Mouse (Mus musculus): ENCODE measurements around the gene Plk2. TPM values are rescaled to one million over a fixed set of nuclear protein-coding genes. Genes with fewer than 3 reads are reported as not detected.
"Not testable (repeated sequence)": the region's sequence is repeated elsewhere in the genome, so short reads cannot be mapped to it uniquely, and the experiment has no call there.

Gene Plk2
- total RNA-seq, 2 experiments from 2014 or later, result 0.17 to 0.38 TPM

GRCm38 (mm10) chr13:110404059-110404458 lies 9.2 kb downstream of the Plk2 start:
- ATAC-seq (replicated peaks; ENCODE audit: low FRiP score, poor library complexity, severe bottlenecking), result no peak

GRCm38 (mm10) chr13:110404686-110405085 lies 9.8 kb downstream of the Plk2 start:
- ATAC-seq (replicated peaks; ENCODE audit: low FRiP score, poor library complexity, severe bottlenecking), result not testable (repeated sequence)

GRCm38 (mm10) chr13:110406152-110406551 lies 11.3 kb downstream of the Plk2 start:
- ATAC-seq (replicated peaks; ENCODE audit: low FRiP score, poor library complexity, severe bottlenecking), result no peak

GRCm38 (mm10) chr13:110412572-110413209 lies 17.8 kb downstream of the Plk2 start:
- ATAC-seq (replicated peaks; ENCODE audit: low FRiP score, poor library complexity, severe bottlenecking), result no peak

GRCm38 (mm10) chr13:110418656-110419055 lies 23.8 kb downstream of the Plk2 start:
- ATAC-seq (replicated peaks; ENCODE audit: low FRiP score, poor library complexity, severe bottlenecking), result no peak

- no peak for ATAC-seq (replicated peaks; ENCODE audit: low FRiP score, poor library complexity, severe bottlenecking)
These were observed 24.8 kb downstream of the Plk2 start for GRCm38 (mm10) chr13:110419640-110420039.

GRCm38 (mm10) chr13:110422434-110422833 lies 27.6 kb downstream of the Plk2 start:
- no peak for ATAC-seq (replicated peaks; ENCODE audit: low FRiP score, poor library complexity, severe bottlenecking)

GRCm38 (mm10) chr13:110425512-110426222 lies 30.8 kb downstream of the Plk2 start:
- no peak for ATAC-seq (replicated peaks; ENCODE audit: low FRiP score, poor library complexity, severe bottlenecking)

GRCm38 (mm10) chr13:110431388-110431787 lies 36.5 kb downstream of the Plk2 start:
- no peak for ATAC-seq (replicated peaks; ENCODE audit: low FRiP score, poor library complexity, severe bottlenecking)

- ATAC-seq (replicated peaks; ENCODE audit: low FRiP score, poor library complexity, severe bottlenecking), result no peak
These were observed 37.3 kb downstream of the Plk2 start for GRCm38 (mm10) chr13:110432062-110432566.

- no peak for ATAC-seq (replicated peaks; ENCODE audit: low FRiP score, poor library complexity, severe bottlenecking)
These were observed 37.8 kb downstream of the Plk2 start for GRCm38 (mm10) chr13:110432613-110433012.

- ATAC-seq (replicated peaks; ENCODE audit: low FRiP score, poor library complexity, severe bottlenecking), result no peak
These were observed 41.8 kb downstream of the Plk2 start for GRCm38 (mm10) chr13:110436692-110437091.

GRCm38 (mm10) chr13:110438624-110439023 lies 43.8 kb downstream of the Plk2 start:
- ATAC-seq (replicated peaks; ENCODE audit: low FRiP score, poor library complexity, severe bottlenecking), result no peak

GRCm38 (mm10) chr13:110444335-110444734 lies 49.5 kb downstream of the Plk2 start:
- no peak for ATAC-seq (replicated peaks; ENCODE audit: low FRiP score, poor library complexity, severe bottlenecking)

- no peak for ATAC-seq (replicated peaks; ENCODE audit: low FRiP score, poor library complexity, severe bottlenecking)
These were observed 50.0 kb downstream of the Plk2 start for GRCm38 (mm10) chr13:110444894-110445293.

GRCm38 (mm10) chr13:110446434-110446833 lies 51.6 kb downstream of the Plk2 start:
- ATAC-seq (replicated peaks; ENCODE audit: low FRiP score, poor library complexity, severe bottlenecking), result no peak

GRCm38 (mm10) chr13:110450056-110450455 lies 55.2 kb downstream of the Plk2 start:
- ATAC-seq (replicated peaks; ENCODE audit: low FRiP score, poor library complexity, severe bottlenecking), result no peak
